Comparison of ENCODE assay signal across 16 mouse cellular contexts in the genomic region with DNA sequence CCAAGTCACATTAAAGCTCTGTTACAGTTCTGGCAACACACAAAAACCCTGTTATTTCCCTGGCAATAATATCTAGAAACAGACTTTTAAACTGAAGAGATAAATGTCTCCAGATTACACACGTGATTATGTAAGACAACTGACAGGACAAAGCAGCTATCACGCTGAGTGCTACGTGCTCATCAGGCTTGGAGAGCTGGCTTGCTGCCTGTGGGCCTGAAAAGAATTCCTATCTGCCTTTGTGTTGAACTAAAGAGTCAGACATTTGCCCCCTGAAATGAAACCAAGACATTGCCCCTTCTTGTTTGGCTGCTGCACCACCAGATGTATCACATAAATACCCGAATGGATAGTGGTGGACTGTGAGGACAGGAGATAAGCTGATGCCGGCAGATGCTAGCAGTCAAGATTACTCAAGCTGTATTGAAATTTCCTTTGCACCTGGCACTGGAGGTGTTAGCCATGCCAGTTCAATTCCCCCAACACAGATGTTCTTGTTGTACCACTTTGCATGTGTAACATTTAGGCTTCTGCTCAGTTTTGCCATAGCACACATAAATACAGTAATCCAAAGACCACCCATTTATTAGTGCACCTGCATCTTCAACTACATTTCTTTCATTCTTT.
DNase-seq lines count a peak whose midpoint lies in the region; ATAC-seq lines count a peak whose summit lies in the region.
"Had no signal": no experiment of that assay in that cellular context is flagged by ENCODE, and none has a peak within 500 bp of the region (broad histone marks: within the 10 kb centered on the region; RNA-seq: fewer than 3 reads in every experiment).

No protein-coding gene starts in this region.

- H3K27me3 ChIP-seq in heart, embryonic 12.5 days (replicated peaks), result no peaks in the 10 kb centered on the region
- H3K27me3 ChIP-seq in midbrain, embryonic 14.5 days (ENCODE audit: control insufficient read depth, insufficient read depth, low read length), result no peaks in the 10 kb centered on the region
- H3K27me3 ChIP-seq in midbrain, embryonic 15.5 days (replicated peaks), result no peaks in the 10 kb centered on the region
- H3K27me3 ChIP-seq in neural tube, embryonic 15.5 days (replicated peaks), result no peaks in the 10 kb centered on the region
- H3K27me3 ChIP-seq: megakaryocyte, embryonic 14.5 days; neural tube, embryonic 12.5 days had no signal

- no peaks in the 10 kb centered on the region for H3K9me3 ChIP-seq in heart, embryonic 12.5 days (replicated peaks)
- no peaks in the 10 kb centered on the region for H3K9me3 ChIP-seq in midbrain, embryonic 14.5 days (ENCODE audit: control insufficient read depth, low read length)
- H3K9me3 ChIP-seq in midbrain, embryonic 15.5 days, result no peaks in the 10 kb centered on the region
- H3K9me3 ChIP-seq in neural tube, embryonic 15.5 days (replicated peaks), result no peaks in the 10 kb centered on the region
- H3K9me3 ChIP-seq: neural tube, embryonic 12.5 days had no signal

- H3K36me3 ChIP-seq in heart, embryonic 12.5 days, result no peaks in the 10 kb centered on the region
- no peaks in the 10 kb centered on the region for H3K36me3 ChIP-seq in midbrain, embryonic 14.5 days (ENCODE audit: control insufficient read depth, insufficient read depth, low read length)
- no peaks in the 10 kb centered on the region for H3K36me3 ChIP-seq in midbrain, embryonic 15.5 days (replicated peaks)
- no peaks in the 10 kb centered on the region for H3K36me3 ChIP-seq in neural tube, embryonic 15.5 days
- H3K36me3 ChIP-seq: neural tube, embryonic 12.5 days had no signal

- no peaks in the 10 kb centered on the region for H3K4me1 ChIP-seq in heart, embryonic 12.5 days (replicated peaks)
- H3K4me1 ChIP-seq in midbrain, embryonic 14.5 days (ENCODE audit: control insufficient read depth, insufficient read depth, low read length), result 0 out of 2 replicates have a peak, but pooled peaks cover 2% of the 10 kb centered on the region
- H3K4me1 ChIP-seq in midbrain, embryonic 15.5 days, result no peaks in the 10 kb centered on the region
- H3K4me1 ChIP-seq in neural tube, embryonic 15.5 days, result peaks cover 4% of the 10 kb centered on the region; the same call in 1 of the 2 replicates
- H3K4me1 ChIP-seq: megakaryocyte, embryonic 14.5 days; neural tube, embryonic 12.5 days had no signal

- no peak overlapping the region for H3K4me3 ChIP-seq in heart, embryonic 12.5 days
- H3K4me3 ChIP-seq in midbrain, embryonic 14.5 days (replicated peaks; ENCODE audit: low read depth, low read length), result no peak overlapping the region
- no peak overlapping the region for H3K4me3 ChIP-seq in midbrain, embryonic 15.5 days
- H3K4me3 ChIP-seq in neural tube, embryonic 15.5 days (replicated peaks), result no peak overlapping the region
- H3K4me3 ChIP-seq: erythroblast, embryonic 14.5 days; gastrocnemius, adult 2 months; megakaryocyte, embryonic 14.5 days; neural tube, embryonic 12.5 days had no signal

- 46% methylated on average over 5 of the region's 5 CpGs for WGBS in heart, embryonic 12.5 days
- WGBS in midbrain, embryonic 14.5 days, result 27% methylated on average over 5 of the region's 5 CpGs
- 21% methylated on average over 5 of the region's 5 CpGs for WGBS in midbrain, embryonic 15.5 days
- WGBS in neural tube, embryonic 15.5 days, result 38% methylated on average over 5 of the region's 5 CpGs

- no peak overlapping the region for H3K27ac ChIP-seq in heart, embryonic 12.5 days (ENCODE audit: poor library complexity, severe bottlenecking)
- no peak overlapping the region for H3K27ac ChIP-seq in midbrain, embryonic 14.5 days (replicated peaks; ENCODE audit: low read depth, low read length)
- no peak overlapping the region for H3K27ac ChIP-seq in midbrain, embryonic 15.5 days
- no peak overlapping the region for H3K27ac ChIP-seq in neural tube, embryonic 15.5 days (replicated peaks)
- H3K27ac ChIP-seq: gastrocnemius, adult 2 months; neural tube, embryonic 12.5 days had no signal

- H3K9ac ChIP-seq in heart, embryonic 12.5 days, result no peak overlapping the region
- H3K9ac ChIP-seq in midbrain, embryonic 14.5 days (replicated peaks; ENCODE audit: low read length), result no peak overlapping the region
- no peak overlapping the region for H3K9ac ChIP-seq in midbrain, embryonic 15.5 days
- no peak overlapping the region for H3K9ac ChIP-seq in neural tube, embryonic 15.5 days (replicated peaks)
- H3K9ac ChIP-seq: neural tube, embryonic 12.5 days had no signal

- DNase-seq in heart, adult 11 months, result peak; percentile 83
- DNase-seq in midbrain, embryonic 14.5 days, result peak; percentile 34
- peak; percentile 45 to 51 for DNase-seq in cerebellum, postnatal 36 days
- DNase-seq in T-cell, adult 2 months (ENCODE audit: low spot score), result no peak
- DNase-seq: B cell, adult 2 months; gastrocnemius, adult 2 months; kidney, adult 2 months; right cerebral cortex, adult 18-20 months had no signal

- no peak for ATAC-seq in heart, embryonic 12.5 days (ENCODE audit: insufficient number of reproducible peaks, low FRiP score)
- no peak; the same call in 1 of the 2 replicates for ATAC-seq in midbrain, embryonic 14.5 days (ENCODE audit: low FRiP score, low TSS enrichment)
- ATAC-seq in midbrain, embryonic 15.5 days (replicated peaks), result no peak; the same call in 1 of the 2 replicates
- ATAC-seq in megakaryocyte progenitor cell, adult 5-6 weeks (replicated peaks; ENCODE audit: poor library complexity), result no peak
- no peak for ATAC-seq in neural tube, embryonic 15.5 days (ENCODE audit: low FRiP score)

- no peak overlapping the region for H3K4me2 ChIP-seq in heart, embryonic 12.5 days
- no peak overlapping the region for H3K4me2 ChIP-seq in midbrain, embryonic 14.5 days (ENCODE audit: low read length)
- no peak overlapping the region for H3K4me2 ChIP-seq in midbrain, embryonic 15.5 days
- H3K4me2 ChIP-seq in neural tube, embryonic 15.5 days, result no peak overlapping the region
- H3K4me2 ChIP-seq: heart, embryonic 11.5 days; neural tube, embryonic 12.5 days had no signal
